Mouse (Mus musculus) liver, embryonic 12.5 days (tissue): ENCODE data around the gene Timm8a1. TPM values are rescaled to one million over a fixed set of nuclear protein-coding genes. Genes with fewer than 3 reads are reported as not detected.

Source experiments
- ATAC-seq: fragments of 200-750 bp; cut with Nextera tagmentation; 2 replicates; pipeline ENCODE4 v1.8.0; 2017; ENCODE audit warnings: moderate number of reproducible peaks, mild to moderate bottlenecking, moderate library complexity
- H3K27ac ChIP-seq: fragments of 300-500 bp; sonication (generic); 2 replicates; pipeline ENCODE4 v1.5.1; 2016; ENCODE audit warnings: mild to moderate bottlenecking
- H3K27me3 ChIP-seq: fragments of 300-500 bp; sonication (generic); replicated peaks from 2 replicates; pipeline ENCODE4 v1.6.1; 2016; ENCODE audit warnings: mild to moderate bottlenecking, moderate library complexity
- H3K36me3 ChIP-seq: fragments of 300-500 bp; sonication (generic); 2 replicates; pipeline ENCODE4 v1.6.1; 2016; ENCODE audit warnings: mild to moderate bottlenecking, moderate library complexity
- H3K4me1 ChIP-seq: fragments of 300-500 bp; sonication (generic); 2 replicates; pipeline ENCODE4 v1.6.1; 2016
- H3K4me2 ChIP-seq: fragments of 300-500 bp; sonication (generic); 2 replicates; pipeline ENCODE4 v1.6.1; 2016; ENCODE audit warnings: mild to moderate bottlenecking, moderate library complexity
- H3K4me3 ChIP-seq: fragments of 300-500 bp; sonication (generic); 2 replicates; pipeline ENCODE4 v1.5.1; 2016; ENCODE audit warnings: mild to moderate bottlenecking, moderate library complexity
- H3K9ac ChIP-seq: fragments of 300-500 bp; sonication (generic); 2 replicates; pipeline ENCODE4 v1.6.1; 2016; ENCODE audit warnings: mild to moderate bottlenecking, moderate library complexity
- H3K9me3 ChIP-seq: fragments of 300-500 bp; sonication (generic); replicated peaks from 2 replicates; pipeline ENCODE4 v1.6.1; 2016; ENCODE audit warnings: mild to moderate bottlenecking, moderate library complexity
- WGBS: fragments of 180-500 bp; shearing (Covaris S2); methylation state at CpG from one replicate; pipeline ENCODE4 v1.1.7; 2016; ENCODE audit not compliant: insufficient replicate concordance; 5-methylcytosine and 5-hydroxymethylcytosine counted together
- polyA plus RNA-seq: library from polyadenylated mRNA; unstranded; fragments of >200 nt; fragmentation: Nextera tagmentation; extraction: Ambion mirVana; gene quantifications from 2 replicates; pipeline ENCODE4 v1.2.1, GENCODE M21; 2016

The Timm8a1 gene
- polyA plus RNA-seq, 1 experiment from 2014 or later = 136 TPM

- ATAC-seq = no peak
- Histone ChIP-seq H3K9ac (no peak overlapping the region), H3K4me2 (no peak overlapping the region), H3K4me1 (no peaks in the 10 kb centered on the region), H3K27me3 (no peaks in the 10 kb centered on the region), H3K4me3 (no peak overlapping the region), H3K9me3 (no peaks in the 10 kb centered on the region), H3K27ac (no peak overlapping the region), H3K36me3 (no peaks in the 10 kb centered on the region)
- 36% methylated on average over 1 of the region's 2 CpGs for WGBS
These were observed 32.2 kb downstream of the Timm8a1 start for GRCm38 (mm10) chrX:134509473-134509872.

- WGBS = 54% methylated on average over 6 of the region's 6 CpGs
- ATAC-seq = no peak
- Histone ChIP-seq H3K36me3 (no peaks in the 10 kb centered on the region), H3K4me3 (no peak overlapping the region), H3K27me3 (no peaks in the 10 kb centered on the region), H3K4me2 (no peak overlapping the region), H3K9me3 (no peaks in the 10 kb centered on the region), H3K27ac (no peak overlapping the region), H3K9ac (no peak overlapping the region), H3K4me1 (no peaks in the 10 kb centered on the region)
These were observed 33.7 kb downstream of the Timm8a1 start for GRCm38 (mm10) chrX:134507977-134508376.

DNA sequence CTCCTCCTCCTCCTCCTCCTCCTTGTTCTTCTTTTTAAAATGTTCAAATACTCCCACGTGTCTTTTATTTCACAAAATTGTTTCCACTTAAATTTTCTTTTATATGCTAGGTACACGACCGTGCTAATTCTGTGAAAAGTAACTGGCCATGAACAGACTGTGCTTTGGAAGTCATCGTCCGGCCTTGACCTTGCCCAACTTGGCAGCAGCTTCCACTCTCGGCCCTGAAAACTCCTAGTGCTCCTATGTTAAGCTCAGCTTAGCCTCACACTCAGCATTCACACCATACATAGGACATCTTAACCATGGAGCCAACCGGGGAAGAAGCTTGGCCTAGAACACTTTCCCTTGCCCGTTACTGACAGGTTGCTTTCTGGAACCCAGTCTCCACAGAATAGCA is 41.0 kb downstream of the Timm8a1 start:
- H3K4me3 ChIP-seq = no peak overlapping the region
- H3K27me3 ChIP-seq = no peaks in the 10 kb centered on the region
- no peak overlapping the region for H3K4me2 ChIP-seq
- H3K9ac ChIP-seq = no peak overlapping the region
- H3K27ac ChIP-seq = no peak overlapping the region
- no peaks in the 10 kb centered on the region for H3K9me3 ChIP-seq
- WGBS = 65% methylated on average over 8 of the region's 8 CpGs
- no peaks in the 10 kb centered on the region for H3K36me3 ChIP-seq
- no peak for ATAC-seq
- no peaks in the 10 kb centered on the region for H3K4me1 ChIP-seq

Other genes with a start within 250 kb of the Timm8a1 start
- 0.32 and 0.53 TPM in 2 replicates for gene Tmem35a, start 246.6 kb downstream of the Timm8a1 start, polyA plus RNA-seq
- gene Cenpi, start 233.8 kb downstream of the Timm8a1 start, polyA plus RNA-seq = 23.3 and 29.2 TPM in 2 replicates
- 0.15 and 0.31 TPM in 2 replicates for gene Drp2, start 137.3 kb downstream of the Timm8a1 start, polyA plus RNA-seq
- not detected in 2 replicates for gene Taf7l, start 65.4 kb downstream of the Timm8a1 start, polyA plus RNA-seq
- gene Btk, start 41.7 kb upstream of the Timm8a1 start, polyA plus RNA-seq = 29.9 and 30.8 TPM in 2 replicates
- gene Rpl36a, start 43.8 kb upstream of the Timm8a1 start, polyA plus RNA-seq = 409 and 421 TPM in 2 replicates
- gene Gla, start 59.3 kb upstream of the Timm8a1 start, polyA plus RNA-seq = 4.5 and 4.8 TPM in 2 replicates
- gene Hnrnph2, start 59.3 kb upstream of the Timm8a1 start, polyA plus RNA-seq = 110 and 111 TPM in 2 replicates
- gene Armcx4, start 144.7 kb upstream of the Timm8a1 start, polyA plus RNA-seq = 0.79 and 0.81 TPM in 2 replicates
- 11.4 and 11.6 TPM in 2 replicates for gene Armcx1, start 176.1 kb upstream of the Timm8a1 start, polyA plus RNA-seq
- gene Armcx6, start 209.6 kb upstream of the Timm8a1 start, polyA plus RNA-seq = 7.2 and 8.1 TPM in 2 replicates
- gene Armcx3, start 214.7 kb upstream of the Timm8a1 start, polyA plus RNA-seq = 22.1 and 22.8 TPM in 2 replicates